Mouse (Mus musculus) activated CD4-positive, CD25-positive, alpha-beta regulatory T cell (primary cell): ENCODE data around the gene Bmyc. TPM values are rescaled to one million over a fixed set of nuclear protein-coding genes. Genes with fewer than 3 reads are reported as not detected.

ENCODE experiments used
- polyA plus RNA-seq, 2 experiments: library from polyadenylated mRNA; unstranded; fragments of 100-300 nt; shearing (Covaris generic); gene quantifications; one replicate each; pipeline ENCODE4 v1.2.1; 2017

The Bmyc gene
- 10 to 100 TPM; 57.5 to 58.4 TPM for polyA plus RNA-seq

GRCm38 (mm10) chr2:25706643-25707481 is at the start of gene Bmyc:
Bmyc (plus strand) TSS chr2:25706739.

DNA sequence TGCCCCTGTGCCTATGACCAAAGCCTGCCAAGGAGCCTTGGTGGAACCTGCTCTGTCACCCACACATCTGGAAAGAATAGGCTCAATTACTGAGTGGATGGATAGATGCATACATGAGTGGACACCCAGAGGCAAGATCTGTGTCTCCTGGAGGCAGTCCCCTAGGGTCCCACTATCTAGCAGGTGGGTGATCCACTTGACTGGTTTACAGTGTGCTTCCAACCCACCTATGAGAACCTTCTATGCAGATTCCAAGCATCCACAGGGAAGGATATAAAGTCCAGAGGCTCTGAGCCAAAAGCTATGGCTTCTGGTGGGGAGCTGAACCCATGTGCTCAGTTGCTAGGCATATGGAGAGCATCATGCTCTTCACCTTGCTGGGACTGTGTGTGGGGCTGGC is 48.9 kb upstream of the Bmyc start, which contains the start of gene Lcn5:
Lcn5 (plus strand) TSS at position 301 of the 400 bp plus-strand sequence.

DNA sequence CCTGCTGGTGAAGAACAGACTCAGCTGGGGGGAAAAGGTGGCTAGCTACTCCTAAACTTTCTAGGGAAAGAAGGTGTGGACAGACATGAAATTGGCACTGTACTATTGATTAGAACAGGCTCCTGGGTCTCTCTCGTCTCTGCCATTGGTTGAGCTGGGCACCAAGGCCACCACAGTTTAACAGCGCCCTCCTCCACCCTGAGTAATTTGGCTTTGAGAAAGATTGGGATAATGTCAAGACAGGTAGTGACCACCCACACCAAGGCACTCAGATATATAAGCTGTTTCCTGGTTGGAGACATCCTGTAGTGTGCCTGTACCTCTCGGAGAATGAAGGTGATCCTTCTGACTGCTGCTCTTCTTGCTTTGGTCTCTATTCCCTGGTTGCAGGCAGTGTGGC is 30.1 kb upstream of the Bmyc start, which contains the start of gene Lcn6:
Lcn6 (plus strand) TSS at position 301 of the 400 bp plus-strand sequence.

DNA sequence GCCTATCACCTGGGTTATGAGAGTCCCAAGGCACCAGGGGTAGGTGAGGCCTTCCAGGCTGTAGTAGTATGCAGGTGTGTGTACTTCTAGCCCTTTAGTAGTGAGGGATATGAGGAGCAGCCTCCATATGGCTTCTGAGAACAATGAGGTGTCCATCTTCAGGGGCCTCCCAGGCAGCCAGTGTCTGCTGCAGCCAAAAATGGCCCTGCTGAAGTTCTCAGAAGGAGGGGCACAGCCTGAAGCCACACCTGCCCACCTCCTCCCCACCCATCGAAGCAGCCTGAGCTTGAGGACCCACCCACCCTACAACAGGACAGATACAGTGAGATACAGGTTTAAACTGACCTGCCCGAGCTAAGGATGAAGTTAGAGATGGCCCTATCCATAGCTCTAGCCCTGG is 24.1 kb upstream of the Bmyc start, which contains the start of gene Lcn10:
Lcn10 (plus strand) TSS at position 301 of the 400 bp plus-strand sequence.

GRCm38 (mm10) chr2:25699743-25700142 is 6.8 kb upstream of the Bmyc start, which contains the start of gene Obp2a:
Obp2a (plus strand) TSS chr2:25700043.

DNA sequence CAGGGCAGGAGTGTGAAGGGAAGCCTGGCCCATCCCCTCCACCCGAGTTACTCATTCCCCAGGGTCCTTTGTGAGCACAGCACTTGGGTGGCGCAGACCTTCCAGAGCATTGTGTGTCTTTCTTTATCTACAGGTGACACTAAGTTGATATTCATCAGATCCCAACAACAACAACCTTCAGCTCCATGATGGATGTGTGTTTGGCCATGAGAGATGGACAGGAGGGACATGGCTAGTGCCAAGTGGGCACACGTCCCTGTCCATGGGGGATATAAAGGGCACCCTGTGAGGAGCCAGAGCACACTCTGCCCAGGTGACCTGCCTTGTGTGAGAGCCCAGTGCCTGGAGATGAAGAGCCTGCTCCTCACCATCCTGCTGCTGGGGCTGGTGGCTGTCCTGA is 30.2 kb downstream of the Bmyc start, which contains the start of gene Obp2b:
Obp2b (plus strand) TSS at position 301 of the 400 bp plus-strand sequence.

Other genes with a start within 250 kb of the Bmyc start
- 1 to 10 TPM; 1.1 to 2.4 TPM for gene Clic3, start 249.9 kb upstream of the Bmyc start, polyA plus RNA-seq
- gene Paxx, start 245.6 kb upstream of the Bmyc start, polyA plus RNA-seq, result 100 to 1,000 TPM in 1 of 2 experiments, 10 to 100 TPM in 1; 95.9 to 106 TPM
- gene Ptgds, start 236.7 kb upstream of the Bmyc start, polyA plus RNA-seq, result under 1 TPM in 1 of 2 experiments, not detected in 1; 0.63 TPM
- not detected for gene Lcn12, start 212.8 kb upstream of the Bmyc start, polyA plus RNA-seq
- gene Fbxw5, start 206.0 kb upstream of the Bmyc start, polyA plus RNA-seq, result 10 to 100 TPM; 64.4 to 86.7 TPM
- gene C8g, start 205.0 kb upstream of the Bmyc start, polyA plus RNA-seq, result 1 to 10 TPM; 5.9 to 6.1 TPM
- 10 to 100 TPM; 52.5 to 80.6 TPM for gene Traf2, start 159.8 kb upstream of the Bmyc start, polyA plus RNA-seq
- 100 to 1,000 TPM; 327 to 440 TPM for gene Edf1, start 148.9 kb upstream of the Bmyc start, polyA plus RNA-seq
- 1 to 10 TPM; 1.2 to 1.8 TPM for gene Mamdc4, start 131.9 kb upstream of the Bmyc start, polyA plus RNA-seq
- gene Phpt1, start 131.5 kb upstream of the Bmyc start, polyA plus RNA-seq, result 10 to 100 TPM; 51.3 to 89.9 TPM
- under 1 TPM; 0.58 to 0.69 TPM for gene Ajm1, start 125.0 kb upstream of the Bmyc start, polyA plus RNA-seq
- gene Rabl6, start 98.2 kb upstream of the Bmyc start, polyA plus RNA-seq, result 10 to 100 TPM; 30.8 to 31.8 TPM
- not detected for gene Ccdc183, start 89.1 kb upstream of the Bmyc start, polyA plus RNA-seq
- gene Tmem141, start 84.7 kb upstream of the Bmyc start, polyA plus RNA-seq, result 1 to 10 TPM; 1.2 to 4.9 TPM
- 1 to 10 TPM; 4.7 to 8.3 TPM for gene Fcna, start 78.7 kb upstream of the Bmyc start, polyA plus RNA-seq
- gene Lcn8, start 53.6 kb upstream of the Bmyc start, polyA plus RNA-seq, result not detected
- gene Lcn5, start 48.8 kb upstream of the Bmyc start, polyA plus RNA-seq, result not detected
- under 1 TPM in 1 of 2 experiments, not detected in 1; 0.60 TPM for gene Lcn6, start 30.0 kb upstream of the Bmyc start, polyA plus RNA-seq
- under 1 TPM; 0.14 to 0.21 TPM for gene Lcn10, start 24.0 kb upstream of the Bmyc start, polyA plus RNA-seq
- gene Obp2a, start 6.7 kb upstream of the Bmyc start, polyA plus RNA-seq, result not detected
- not detected for gene Obp2b, start 30.3 kb downstream of the Bmyc start, polyA plus RNA-seq
- under 1 TPM in 1 of 2 experiments, not detected in 1; 0.34 TPM for gene Lcn3, start 58.8 kb downstream of the Bmyc start, polyA plus RNA-seq
- not detected for gene Lcn11, start 70.3 kb downstream of the Bmyc start, polyA plus RNA-seq
- not detected for gene Gm13539, start 75.5 kb downstream of the Bmyc start, polyA plus RNA-seq
- gene Glt6d1, start 109.1 kb downstream of the Bmyc start, polyA plus RNA-seq, result under 1 TPM in 1 of 2 experiments, not detected in 1; 0.42 TPM
- gene Lcn9, start 116.4 kb downstream of the Bmyc start, polyA plus RNA-seq, result not detected
- not detected for gene Sohlh1, start 140.5 kb downstream of the Bmyc start, polyA plus RNA-seq
- under 1 TPM in 1 of 2 experiments, not detected in 1; 0.20 TPM for gene Kcnt1, start 157.0 kb downstream of the Bmyc start, polyA plus RNA-seq